Mouse (Mus musculus): ENCODE results near the gene Gm21985. TPM values are rescaled to one million over a fixed set of nuclear protein-coding genes. Genes with fewer than 3 reads are reported as not detected.
"Not testable (repeated sequence)": the region's sequence is repeated elsewhere in the genome, so short reads cannot be mapped to it uniquely, and the experiment has no call there.

Gene Gm21985
- polyA plus RNA-seq, 1 experiment = 0.18 TPM

- DNase-seq (ENCODE audit: extremely low spot score in 1 of 2, low spot score in 1 of 2) = no peak
Observed at GRCm38 (mm10) chr2:112262779-112263295, 3.3 kb upstream of the Gm21985 start.

- DNase-seq (ENCODE audit: extremely low spot score in 1 of 2, low spot score in 1 of 2) = no peak
Observed at GRCm38 (mm10) chr2:112264364-112264763, 1.8 kb upstream of the Gm21985 start.

- peak; percentile 76 to 92 for DNase-seq (ENCODE audit: extremely low spot score in 1 of 2, low spot score in 1 of 2)
Observed at GRCm38 (mm10) chr2:112265448-112266241, 469 bp upstream of the Gm21985 start, which contains the start of gene Slc12a6. Gene Slc12a6 (plus strand): TSS chr2:112265825.

GRCm38 (mm10) chr2:112266780-112267179 lies 666 bp downstream of the Gm21985 start:
- no peak for DNase-seq (ENCODE audit: extremely low spot score in 1 of 2, low spot score in 1 of 2)

DNA sequence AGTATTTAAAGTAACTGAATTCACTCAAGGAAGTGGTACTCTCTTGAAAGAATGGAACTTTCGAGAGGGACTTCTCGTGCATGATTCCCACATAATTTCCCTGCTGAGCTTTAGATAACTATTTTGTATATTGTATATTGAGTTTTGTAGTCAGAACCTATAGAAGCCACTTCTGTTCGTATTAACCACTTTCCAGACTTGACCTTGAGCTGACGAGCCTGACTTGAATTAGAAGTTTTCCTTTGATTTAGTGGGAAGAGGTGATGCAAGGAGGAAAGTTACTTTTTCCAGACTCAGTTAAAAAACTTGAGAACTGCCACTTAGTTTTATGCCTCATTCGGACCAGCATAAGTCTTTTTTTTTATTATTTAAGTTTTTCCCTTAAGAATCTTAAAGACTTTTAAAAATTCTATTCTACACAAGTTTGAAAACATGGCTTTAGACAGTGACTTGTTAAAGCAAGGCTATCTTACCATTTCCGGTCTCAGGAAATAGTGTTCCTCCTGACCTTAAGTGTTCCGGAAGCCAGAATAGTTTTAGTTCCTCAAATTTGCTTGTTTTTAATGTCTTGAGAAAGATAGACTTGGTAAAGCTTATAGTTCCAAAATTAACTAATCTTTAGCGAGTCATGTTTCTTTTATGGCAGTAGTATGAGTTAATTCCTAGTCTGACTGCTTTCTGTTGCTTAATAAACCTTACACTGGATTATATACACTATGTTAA lies 1.6 kb downstream of the Gm21985 start:
- DNase-seq (ENCODE audit: extremely low spot score in 1 of 2, low spot score in 1 of 2) = no peak

DNA sequence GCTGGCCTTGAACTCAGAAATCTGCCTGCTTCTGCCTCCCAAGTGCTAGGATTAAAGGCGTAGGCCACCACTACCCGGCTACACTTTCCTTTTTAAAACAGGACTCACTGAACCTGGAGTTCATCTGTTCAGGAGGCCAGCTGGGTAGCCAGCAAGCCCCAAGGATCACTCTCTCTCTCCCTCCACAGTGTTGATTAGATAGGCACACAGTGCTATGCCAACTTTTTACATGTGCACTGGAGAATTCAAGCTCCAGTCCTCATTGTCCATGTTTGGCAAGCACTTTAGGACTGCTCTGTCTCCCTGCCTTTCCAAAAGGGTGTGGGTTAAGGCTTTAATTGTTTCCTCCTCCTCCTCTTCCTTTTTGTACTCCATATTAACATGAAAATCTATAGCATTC lies 3.9 kb downstream of the Gm21985 start:
- DNase-seq (ENCODE audit: extremely low spot score in 1 of 2, low spot score in 1 of 2) = no peak

DNA sequence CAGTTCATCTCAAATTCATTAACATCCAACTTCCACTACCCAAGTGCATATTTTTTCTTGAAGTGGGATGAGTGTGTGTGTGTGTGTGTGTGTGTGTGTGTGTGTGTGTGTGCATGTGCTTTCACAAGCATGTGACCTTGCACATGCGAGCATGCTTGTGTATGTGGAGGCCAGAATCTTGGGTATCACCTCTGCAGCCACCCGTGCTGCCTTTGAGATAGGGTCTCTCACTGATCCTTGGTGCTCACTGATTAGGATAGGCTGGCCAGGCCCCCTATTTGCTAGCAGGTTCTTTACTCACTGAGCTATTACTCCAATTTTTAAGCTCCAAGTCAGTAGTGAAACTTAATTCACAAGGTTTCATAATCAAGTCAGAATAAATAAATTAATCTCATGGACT lies 6.8 kb downstream of the Gm21985 start:
- no peak for DNase-seq (ENCODE audit: extremely low spot score in 1 of 2, low spot score in 1 of 2)

DNA sequence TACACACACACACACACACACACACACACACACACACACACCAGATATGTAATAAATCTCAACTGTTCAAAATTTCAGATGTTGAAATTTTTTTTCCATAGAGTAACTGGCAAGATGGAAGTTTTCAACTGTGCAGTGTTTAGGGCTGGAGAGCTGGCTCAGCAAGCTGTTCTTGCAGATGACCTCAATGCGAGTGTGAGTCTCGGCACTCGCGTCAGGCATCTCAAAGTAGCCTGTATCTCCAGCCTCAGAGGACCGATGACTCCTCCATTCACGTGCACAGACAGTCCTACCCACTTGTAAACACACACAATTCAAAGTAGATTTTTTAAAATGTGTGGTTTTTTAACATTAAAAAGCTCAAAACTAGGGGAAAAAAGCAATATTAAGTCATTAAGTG lies 7.4 kb downstream of the Gm21985 start:
- no peak for DNase-seq (ENCODE audit: extremely low spot score in 1 of 2, low spot score in 1 of 2)

GRCm38 (mm10) chr2:112276870-112277269 lies 10.8 kb downstream of the Gm21985 start:
- DNase-seq (ENCODE audit: extremely low spot score in 1 of 2, low spot score in 1 of 2) = no peak

- no peak for DNase-seq (ENCODE audit: extremely low spot score in 1 of 2, low spot score in 1 of 2)
Observed at GRCm38 (mm10) chr2:112282846-112283245, 16.7 kb downstream of the Gm21985 start.

GRCm38 (mm10) chr2:112284363-112285030 lies 18.4 kb downstream of the Gm21985 start:
- DNase-seq (ENCODE audit: extremely low spot score in 1 of 2, low spot score in 1 of 2) = no peak

DNA sequence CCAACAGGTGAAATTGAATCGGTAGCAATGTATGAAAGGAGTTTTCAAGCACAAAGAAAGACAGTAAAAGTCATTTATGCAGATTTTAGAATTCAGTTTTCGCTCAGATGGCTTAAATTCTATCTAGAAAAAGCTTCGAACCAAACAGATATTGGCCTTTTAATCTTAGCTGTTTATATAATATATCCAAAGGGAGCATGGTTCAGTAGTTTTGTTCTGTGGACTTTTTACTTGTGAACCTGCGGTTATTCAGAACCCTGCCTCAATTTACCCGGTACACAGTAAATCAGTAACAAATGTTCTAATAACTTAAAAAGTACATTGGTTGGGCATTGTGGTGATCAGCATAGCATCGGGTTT lies 18.9 kb downstream of the Gm21985 start:
- DNase-seq (ENCODE audit: extremely low spot score in 1 of 2, low spot score in 1 of 2) = no peak

GRCm38 (mm10) chr2:112286062-112286461 lies 19.9 kb downstream of the Gm21985 start:
- not testable (repeated sequence) for DNase-seq (ENCODE audit: extremely low spot score in 1 of 2, low spot score in 1 of 2)

GRCm38 (mm10) chr2:112287059-112287458 lies 20.9 kb downstream of the Gm21985 start:
- DNase-seq (ENCODE audit: extremely low spot score in 1 of 2, low spot score in 1 of 2) = no peak

- no peak for DNase-seq (ENCODE audit: extremely low spot score in 1 of 2, low spot score in 1 of 2)
Observed at GRCm38 (mm10) chr2:112289507-112289906, 23.4 kb downstream of the Gm21985 start.

GRCm38 (mm10) chr2:112292823-112293222 lies 26.7 kb downstream of the Gm21985 start:
- no peak for DNase-seq (ENCODE audit: extremely low spot score in 1 of 2, low spot score in 1 of 2)

DNA sequence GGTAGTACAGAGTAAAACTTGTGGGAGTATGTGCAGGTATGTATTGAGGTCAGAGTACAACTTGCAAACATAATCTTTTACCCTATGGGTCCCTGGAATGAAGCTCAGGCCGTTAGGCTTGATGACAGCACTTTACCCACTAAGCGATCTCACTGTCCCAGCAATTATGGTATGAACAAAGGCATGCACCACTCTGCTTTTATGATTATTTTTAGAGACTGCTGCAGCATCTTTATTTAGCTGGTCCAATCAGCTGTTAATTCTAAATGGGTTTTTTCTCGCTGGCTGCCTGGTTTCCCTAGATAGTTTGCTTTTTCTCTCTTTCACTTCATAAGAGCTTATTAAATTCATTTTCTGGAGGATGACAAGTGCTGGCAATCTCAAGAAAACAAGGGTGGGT lies 30.1 kb downstream of the Gm21985 start:
- DNase-seq (ENCODE audit: extremely low spot score in 1 of 2, low spot score in 1 of 2) = peak; percentile 34 to 50

- no peak for DNase-seq (ENCODE audit: extremely low spot score in 1 of 2, low spot score in 1 of 2)
Observed at GRCm38 (mm10) chr2:112298221-112298620, 32.1 kb downstream of the Gm21985 start.

GRCm38 (mm10) chr2:112308671-112309070 lies 42.6 kb downstream of the Gm21985 start:
- peak in 1 of 2 experiments; percentile 44 for DNase-seq (ENCODE audit: extremely low spot score in 1 of 2, low spot score in 1 of 2)

DNA sequence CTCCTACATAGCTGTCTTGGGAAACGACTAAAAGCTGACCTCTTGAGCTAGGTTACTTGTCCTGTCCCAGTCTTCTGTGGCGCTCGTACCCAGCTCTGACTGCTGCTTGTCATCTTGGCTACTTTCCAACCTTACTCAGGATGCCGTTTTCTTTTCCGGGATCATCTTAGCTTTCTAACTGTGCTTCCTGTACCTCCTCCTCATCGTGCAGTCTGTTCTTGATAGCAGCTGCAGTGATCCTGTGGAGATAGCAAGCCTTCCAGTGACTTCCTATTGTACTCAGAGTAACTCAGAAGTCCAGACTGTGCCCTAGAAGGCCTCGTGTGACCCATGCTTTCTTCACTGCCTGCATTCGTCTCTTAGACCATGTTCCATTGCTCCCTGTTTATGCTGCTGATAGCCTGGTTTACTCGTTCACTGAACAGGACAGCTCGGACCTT lies 43.1 kb downstream of the Gm21985 start:
- DNase-seq (ENCODE audit: extremely low spot score in 1 of 2, low spot score in 1 of 2) = peak in 1 of 2 experiments; percentile 37

- DNase-seq (ENCODE audit: extremely low spot score in 1 of 2, low spot score in 1 of 2) = no peak
Observed at GRCm38 (mm10) chr2:112315638-112316037, 49.5 kb downstream of the Gm21985 start.

All from frontal cortex, adult 2 months (tissue).